Mouse (Mus musculus) ES-E14 (cell line): ENCODE results near the gene Aacs. TPM values are rescaled to one million over a fixed set of nuclear protein-coding genes. Genes with fewer than 3 reads are reported as not detected.

Source experiments
- DNase-seq: peaks from one replicate; pipeline ENCODE4 v3.0.0-alpha.2; 2013; ENCODE audit warnings: low read depth, low spot score
- H3K27ac ChIP-seq: 2 replicates; pipeline ENCODE4 v1.5.1; 2012; ENCODE audit warnings: low read depth, mild to moderate bottlenecking, low read length, moderate library complexity, mixed read lengths; ENCODE audit not compliant: poor library complexity, insufficient read depth, severe bottlenecking
- H3K36me3 ChIP-seq: 2 replicates; pipeline ENCODE4 v1.6.1; 2012; ENCODE audit warnings: mild to moderate bottlenecking, low read length, moderate library complexity, mixed read lengths; ENCODE audit not compliant: control insufficient read depth, poor library complexity, insufficient read depth, severe bottlenecking
- H3K4me1 ChIP-seq, 2 experiments: fragments of 150-350 bp in 1 of 2; sonication (generic) in 1 of 2; 2 replicates each; pipeline ENCODE4 v1.6.1; 2012; ENCODE audit warnings: low read length in 2 of 2, mild to moderate bottlenecking in 1 of 2, mixed read lengths in 1 of 2; ENCODE audit not compliant: control insufficient read depth in 2 of 2, insufficient read depth in 2 of 2, poor library complexity in 1 of 2
- H3K4me3 ChIP-seq, 2 experiments: fragments of 150-350 bp in 1 of 2; sonication (generic) in 1 of 2; 2 replicates each; pipeline ENCODE4 v1.5.1; 2012; ENCODE audit warnings: low read length in 2 of 2, low read depth in 1 of 2, mild to moderate bottlenecking in 1 of 2, mixed read lengths in 1 of 2; ENCODE audit not compliant: insufficient read depth in 1 of 2, poor library complexity in 1 of 2, severe bottlenecking in 1 of 2
- H3K9ac ChIP-seq: 2 replicates; pipeline ENCODE4 v1.6.1; 2012; ENCODE audit warnings: low read depth, mild to moderate bottlenecking, low read length, mixed read lengths; ENCODE audit not compliant: poor library complexity, insufficient read depth, severe bottlenecking
- H3K9me3 ChIP-seq: fragments of 150-350 bp; sonication (generic); 2 replicates; pipeline ENCODE4 v1.6.1; 2012; ENCODE audit warnings: low read depth, mild to moderate bottlenecking, low read length; ENCODE audit not compliant: control insufficient read depth, insufficient read depth
- CHD2 ChIP-seq: IDR thresholded peaks from 2 replicates; pipeline ENCODE4 v1.6.1; 2014; ENCODE audit warnings: mild to moderate bottlenecking, low read depth, low read length, inconsistent platforms
- HCFC1 ChIP-seq: IDR thresholded peaks from 2 replicates; pipeline ENCODE4 v1.6.1; 2012; ENCODE audit warnings: low read length, inconsistent platforms, borderline replicate concordance; ENCODE audit not compliant: insufficient read depth
- MAFK ChIP-seq: IDR thresholded peaks from 2 replicates; pipeline ENCODE4 v1.6.1; 2014; ENCODE audit warnings: mild to moderate bottlenecking, low read depth, low read length, inconsistent platforms; ENCODE audit not compliant: insufficient read depth
- ZC3H11A ChIP-seq: IDR thresholded peaks from 2 replicates; pipeline ENCODE4 v1.6.1; 2012; ENCODE audit warnings: low read depth, mild to moderate bottlenecking, inconsistent platforms, low read length, borderline replicate concordance
- ZNF384 ChIP-seq: IDR thresholded peaks from 2 replicates; pipeline ENCODE4 v1.6.1; 2012; ENCODE audit warnings: low read depth, low read length, inconsistent platforms
- in situ Hi-C, 2 experiments: fragments of 600-800 bp; cut with MboI; formaldehyde crosslinking; loops; one replicate each; pipeline ENCODE4 v1.15.1; 2025; ENCODE audit warnings: low sequenced_read_pairs in 2 of 2, inconsistent platforms in 1 of 2; ENCODE audit not compliant: unreplicated experiment in 2 of 2
- total RNA-seq: library from RNA; depleted of rRNA; stranded (reverse); fragments of 300-350 nt; gene quantifications from 2 replicates; pipeline ENCODE4 v1.2.3, GENCODE M21; 2012

Gene Aacs
- total RNA-seq, 1 experiment: 20.6 TPM

GRCm38 (mm10) chr5:125476799-125477198 lies 1.2 kb downstream of the Aacs start:
- H3K27ac ChIP-seq: no peak overlapping the region
- peaks cover 1 to 10% of the 10 kb centered on the region in 2 experiments; a peak in 2 of 4 replicates for H3K4me1 ChIP-seq
- TF ChIP-seq ZNF384 (no peak), HCFC1 (no peak), ZC3H11A (no peak), MAFK (no peak), CHD2 (no peak)
- H3K36me3 ChIP-seq: no peaks in the 10 kb centered on the region
- no peak for DNase-seq
- no peak overlapping the region for H3K9ac ChIP-seq
- in situ Hi-C loops: no loop called here
- peak overlapping the region in 1 of 2 experiments; percentile 77; a peak in 2 of 4 replicates for H3K4me3 ChIP-seq
- no peaks in the 10 kb centered on the region for H3K9me3 ChIP-seq

GRCm38 (mm10) chr5:125477533-125477932 lies 1.9 kb downstream of the Aacs start:
- DNase-seq: no peak
- H3K27ac ChIP-seq: no peak overlapping the region

GRCm38 (mm10) chr5:125478037-125478436 lies 2.4 kb downstream of the Aacs start:
- DNase-seq: no peak
- H3K9ac ChIP-seq: no peak overlapping the region
- in situ Hi-C loops: no loop called here
- peaks cover 1 to 10% of the 10 kb centered on the region in 2 experiments; a peak in 2 of 4 replicates for H3K4me1 ChIP-seq
- H3K36me3 ChIP-seq: peaks cover 2% of the 10 kb centered on the region; the same call in 1 of the 2 replicates
- H3K4me3 ChIP-seq: no peak overlapping the region
- no peaks in the 10 kb centered on the region for H3K9me3 ChIP-seq
- no peak overlapping the region for H3K27ac ChIP-seq
- TF ChIP-seq HCFC1: no peak

More at GRCm38 (mm10) chr5:125477533-125477932, 1.9 kb downstream of the Aacs start:
- in situ Hi-C loops: no loop called here
- TF ChIP-seq ZNF384: no peak
- no peak for TF ChIP-seq HCFC1
- TF ChIP-seq CHD2: no peak
- no peak for TF ChIP-seq MAFK
- no peak for TF ChIP-seq ZC3H11A
- Histone ChIP-seq H3K9ac (no peak overlapping the region), H3K4me1 (peaks cover 1 to 10% of the 10 kb centered on the region in 2 experiments; a peak in 2 of 4 replicates), H3K4me3 (no peak overlapping the region), H3K9me3 (no peaks in the 10 kb centered on the region), H3K36me3 (no peaks in the 10 kb centered on the region)

- Histone ChIP-seq H3K27ac (no peak overlapping the region), H3K9ac (no peak overlapping the region), H3K36me3 (peaks cover 3% of the 10 kb centered on the region; the same call in 1 of the 2 replicates), H3K9me3 (no peaks in the 10 kb centered on the region), H3K4me1 (peaks cover 1 to 10% of the 10 kb centered on the region in 2 experiments; a peak in 2 of 4 replicates), H3K4me3 (no peak overlapping the region)
- in situ Hi-C loops: no loop called here
- DNase-seq: no peak
- no peak for TF ChIP-seq ZNF384
- no peak for TF ChIP-seq CHD2
- TF ChIP-seq MAFK: no peak
- no peak for TF ChIP-seq HCFC1
Measured at GRCm38 (mm10) chr5:125479376-125479775, 3.8 kb downstream of the Aacs start.

GRCm38 (mm10) chr5:125480434-125481231 lies 5.0 kb downstream of the Aacs start:
- H3K4me1 ChIP-seq: peaks cover 1 to 10% of the 10 kb centered on the region in 2 experiments; a peak in 2 of 4 replicates
- H3K9ac ChIP-seq: no peak overlapping the region
- TF ChIP-seq HCFC1 (no peak), ZNF384 (no peak), CHD2 (no peak), MAFK (no peak), ZC3H11A (no peak)
- DNase-seq: no peak
- no peak overlapping the region for H3K27ac ChIP-seq
- no peaks in the 10 kb centered on the region for H3K9me3 ChIP-seq
- no peak overlapping the region for H3K4me3 ChIP-seq
- in situ Hi-C loops: no loop called here
- H3K36me3 ChIP-seq: peaks cover 3% of the 10 kb centered on the region; the same call in 1 of the 2 replicates
